Mouse (Mus musculus) kidney, adult 11 months (tissue): ENCODE measurements around the gene Cybrd1.

Source experiments
- DNase-seq: peaks from one replicate; pipeline ENCODE4 v3.0.0; 2022

Gene Cybrd1

GRCm38 (mm10) chr2:71117797-71118708 is at the start of gene Cybrd1:
Gene Cybrd1, plus strand, starts transcription at chr2:71117923.
- DNase-seq = no peak

GRCm38 (mm10) chr2:71071601-71072000 is 46.1 kb upstream of the Cybrd1 start:
- DNase-seq = no peak

- no peak for DNase-seq
Measured at GRCm38 (mm10) chr2:71073330-71073729, 44.4 kb upstream of the Cybrd1 start.

- DNase-seq = no peak
Measured at GRCm38 (mm10) chr2:71073828-71074227, 43.9 kb upstream of the Cybrd1 start.

- no peak for DNase-seq
Measured at GRCm38 (mm10) chr2:71082416-71082815, 35.3 kb upstream of the Cybrd1 start.

GRCm38 (mm10) chr2:71083454-71084193 is 34.1 kb upstream of the Cybrd1 start:
- no peak for DNase-seq

GRCm38 (mm10) chr2:71089766-71090165 is 28.0 kb upstream of the Cybrd1 start:
- no peak for DNase-seq

- no peak for DNase-seq
Measured at GRCm38 (mm10) chr2:71090660-71091445, 26.9 kb upstream of the Cybrd1 start.

GRCm38 (mm10) chr2:71096170-71096569 is 21.6 kb upstream of the Cybrd1 start:
- no peak for DNase-seq

GRCm38 (mm10) chr2:71102621-71103291 is 15.0 kb upstream of the Cybrd1 start:
- no peak for DNase-seq

GRCm38 (mm10) chr2:71103292-71103680 is 14.4 kb upstream of the Cybrd1 start:
- no peak for DNase-seq

- no peak for DNase-seq
Measured at GRCm38 (mm10) chr2:71104696-71105095, 13.0 kb upstream of the Cybrd1 start.

- no peak for DNase-seq
Measured at GRCm38 (mm10) chr2:71105469-71106215, 12.1 kb upstream of the Cybrd1 start.

- DNase-seq = no peak
Measured at GRCm38 (mm10) chr2:71107225-71107624, 10.5 kb upstream of the Cybrd1 start.

- DNase-seq = no peak
Measured at GRCm38 (mm10) chr2:71108541-71108940, 9.2 kb upstream of the Cybrd1 start.

- DNase-seq = no peak
Measured at GRCm38 (mm10) chr2:71113489-71114171, 4.1 kb upstream of the Cybrd1 start.

GRCm38 (mm10) chr2:71116151-71116550 is 1.6 kb upstream of the Cybrd1 start:
- no peak for DNase-seq

- no peak for DNase-seq
Measured at GRCm38 (mm10) chr2:71120844-71121243, 3.1 kb downstream of the Cybrd1 start.

- DNase-seq = no peak
Measured at GRCm38 (mm10) chr2:71121406-71121805, 3.7 kb downstream of the Cybrd1 start.

GRCm38 (mm10) chr2:71122268-71123029 is 4.7 kb downstream of the Cybrd1 start:
- no peak for DNase-seq
